In genomic region chr6:114876546-114876945, GRCm38 (mm10) we compare ENCODE assay signal across 9 mouse cellular contexts.
DNase-seq lines count a peak whose midpoint lies in the region; ATAC-seq and TF ChIP-seq lines count a peak whose summit lies in the region.
"Had no signal": no experiment of that assay in that cellular context is flagged by ENCODE, and none has a peak within 500 bp of the region (broad histone marks: within the 10 kb centered on the region; RNA-seq: fewer than 3 reads in every experiment).

No protein-coding gene starts in this region.

- no peaks in the 10 kb centered on the region for H3K36me3 ChIP-seq in spleen, adult 2 months (ENCODE audit: control insufficient read depth, insufficient read depth, low read length)
- no peaks in the 10 kb centered on the region for H3K36me3 ChIP-seq in hindbrain, embryonic 14.5 days (replicated peaks; ENCODE audit: control insufficient read depth, insufficient read depth)
- H3K36me3 ChIP-seq in liver, embryonic 11.5 days (ENCODE audit: control insufficient read depth, insufficient read depth, low read length) = no peaks in the 10 kb centered on the region
- no peaks in the 10 kb centered on the region for H3K36me3 ChIP-seq in stomach, postnatal 0 days (ENCODE audit: control insufficient read depth, insufficient read depth, low read length)

- peak overlapping the region; percentile 92; the same call in 1 of the 2 replicates for H3K27ac ChIP-seq in spleen, adult 2 months (ENCODE audit: insufficient read depth, low read length)
- peak overlapping the region; percentile 92 for H3K27ac ChIP-seq in hindbrain, embryonic 14.5 days
- no peak overlapping the region; the same call in 1 of the 2 replicates for H3K27ac ChIP-seq in liver, embryonic 11.5 days (ENCODE audit: low read depth, low read length)
- H3K27ac ChIP-seq in stomach, postnatal 0 days (replicated peaks) = peak overlapping the region; percentile 97

- no peak overlapping the region for H3K4me3 ChIP-seq in spleen, adult 2 months (ENCODE audit: extremely low read depth, insufficient read depth, insufficient read length)
- H3K4me3 ChIP-seq in hindbrain, embryonic 14.5 days (replicated peaks; ENCODE audit: low read length) = no peak overlapping the region
- H3K4me3 ChIP-seq in liver, embryonic 11.5 days (ENCODE audit: low read depth, low read length) = no peak overlapping the region
- H3K4me3 ChIP-seq in stomach, postnatal 0 days (ENCODE audit: low read depth, low read length) = no peak overlapping the region

- TF ChIP-seq CTCF in spleen, adult 2 months (IDR thresholded peaks at IDR 0.05; ENCODE audit: extremely low read depth, insufficient read depth, insufficient read length, insufficient replicate concordance) = no peak
- TF ChIP-seq CTCF in stomach, postnatal 0 days (IDR thresholded peaks at IDR 0.05; ENCODE audit: low read depth) = no peak

- H3K27me3 ChIP-seq in spleen, adult 2 months (ENCODE audit: control insufficient read depth, insufficient read depth, low read length) = no peaks in the 10 kb centered on the region
- H3K27me3 ChIP-seq in hindbrain, embryonic 14.5 days (ENCODE audit: control insufficient read depth, insufficient read depth, low read length) = no peaks in the 10 kb centered on the region
- no peaks in the 10 kb centered on the region for H3K27me3 ChIP-seq in liver, embryonic 11.5 days (replicated peaks; ENCODE audit: control insufficient read depth, insufficient read depth, low read length)
- no peaks in the 10 kb centered on the region for H3K27me3 ChIP-seq in stomach, postnatal 0 days (ENCODE audit: control insufficient read depth, insufficient read depth, low read length)
- H3K27me3 ChIP-seq: Patski had no signal

- H3K9ac ChIP-seq in hindbrain, embryonic 14.5 days = no peak overlapping the region
- 0 out of 2 replicates have a peak overlapping the region, but pooled peaks have one; percentile 4 for H3K9ac ChIP-seq in liver, embryonic 11.5 days (ENCODE audit: low read depth, low read length)
- no peak overlapping the region for H3K9ac ChIP-seq in stomach, postnatal 0 days (ENCODE audit: low read length)

- no peak overlapping the region for H3K4me2 ChIP-seq in hindbrain, embryonic 14.5 days (replicated peaks)
- no peak overlapping the region for H3K4me2 ChIP-seq in liver, embryonic 11.5 days
- H3K4me2 ChIP-seq in stomach, postnatal 0 days (replicated peaks; ENCODE audit: low read depth) = no peak overlapping the region

- H3K9me3 ChIP-seq in hindbrain, embryonic 14.5 days (ENCODE audit: control insufficient read depth, low read length) = no peaks in the 10 kb centered on the region
- no peaks in the 10 kb centered on the region for H3K9me3 ChIP-seq in liver, embryonic 11.5 days (ENCODE audit: control insufficient read depth, low read length)
- H3K9me3 ChIP-seq in stomach, postnatal 0 days (ENCODE audit: control insufficient read depth, low read length) = no peaks in the 10 kb centered on the region

- no peak for ATAC-seq in hindbrain, embryonic 14.5 days (ENCODE audit: low FRiP score)
- no peak for ATAC-seq in liver, embryonic 11.5 days (replicated peaks; ENCODE audit: low FRiP score)
- no peak for ATAC-seq in stomach, postnatal 0 days (ENCODE audit: low FRiP score, low TSS enrichment)
- ATAC-seq: Patski had no signal

- H3K4me1 ChIP-seq in spleen, adult 2 months (ENCODE audit: control insufficient read depth, insufficient read depth, insufficient read length) = peaks cover 35% of the 10 kb centered on the region; the same call in 1 of the 2 replicates
- H3K4me1 ChIP-seq in hindbrain, embryonic 14.5 days (replicated peaks; ENCODE audit: control insufficient read depth, insufficient read depth, low read length) = peaks cover 73% of the 10 kb centered on the region
- peaks cover 82% of the 10 kb centered on the region for H3K4me1 ChIP-seq in liver, embryonic 11.5 days (replicated peaks; ENCODE audit: control insufficient read depth, insufficient read depth, low read length)
- peaks cover 27% of the 10 kb centered on the region for H3K4me1 ChIP-seq in stomach, postnatal 0 days (replicated peaks; ENCODE audit: control insufficient read depth, insufficient read depth)

- whole genome bisulfite sequencing in spleen, adult 2 months = 68% methylated on average over 6 of the region's 6 CpGs
- 64% methylated on average over 6 of the region's 6 CpGs for WGBS in hindbrain, embryonic 14.5 days
- 75% methylated on average over 6 of the region's 6 CpGs for WGBS in liver, embryonic 11.5 days
- 45% methylated on average over 6 of the region's 6 CpGs for WGBS in stomach, postnatal 0 days

- TF ChIP-seq EP300 in stomach, postnatal 0 days (optimal IDR thresholded peaks at IDR 0.05) = no peak

- no peak for DNase-seq in spleen, adult 2 months (ENCODE audit: low read depth in 1 of 2, low spot score in 2 of 2)
- no peak for DNase-seq in spleen, postnatal 14 days (ENCODE audit: low spot score in 2 of 2)
- DNase-seq in hindbrain, embryonic 14.5 days (ENCODE audit: low spot score) = no peak
- DNase-seq in liver, embryonic 11.5 days (ENCODE audit: low spot score) = no peak
- no peak for DNase-seq in stomach, postnatal 0 days (ENCODE audit: low spot score)
- no peak for DNase-seq in cerebellum, adult 18-20 months
- DNase-seq in layer of hippocampus, postnatal 14 days (ENCODE audit: low spot score in 2 of 2) = no peak
- DNase-seq in cerebellum, postnatal 25 days = no peak

- no peak for TF ChIP-seq POLR2A in spleen, adult 2 months (IDR thresholded peaks at IDR 0.05; ENCODE audit: low read depth, low read length)
